Comparison of ENCODE assay signal across 16 mouse cellular contexts in genomic region chr3:79976786-79977185, GRCm38 (mm10).
DNase-seq lines count a peak whose midpoint lies in the region; ATAC-seq and TF ChIP-seq lines count a peak whose summit lies in the region.
"Had no signal": no experiment of that assay in that cellular context is flagged by ENCODE, and none has a peak within 500 bp of the region (broad histone marks: within the 10 kb centered on the region; RNA-seq: fewer than 3 reads in every experiment).

No protein-coding gene starts in this region.

- H3K9me3 ChIP-seq in hindbrain, postnatal 0 days (ENCODE audit: low read length) = no peaks in the 10 kb centered on the region
- H3K9me3 ChIP-seq: embryonic facial prominence, embryonic 10.5 days; hindbrain, embryonic 15.5 days; midbrain, embryonic 13.5 days; neural tube, embryonic 15.5 days had no signal

- 25% methylated on average over 3 of the region's 3 CpGs for WGBS in heart, adult 2 months
- 45% methylated on average over 3 of the region's 3 CpGs for WGBS in hindbrain, postnatal 0 days

- peak in 1 of 2 experiments; percentile 45 for DNase-seq in heart, adult 2 months
- DNase-seq in heart, postnatal 25 days (ENCODE audit: low spot score) = no peak
- DNase-seq in right cerebral cortex, adult 18-20 months = peak; percentile 45
- no peak for DNase-seq in right cerebral cortex, postnatal 4 days
- peak; percentile 72 to 81 for DNase-seq in heart, postnatal 10 days
- peak; percentile 35 for DNase-seq in lung, postnatal 36 days
- no peak for DNase-seq in hindbrain, postnatal 0 days (ENCODE audit: low spot score)
- DNase-seq: cerebellum, adult 9-10 months; gastrocnemius, postnatal 14 days had no signal

- H3K79me2 ChIP-seq in heart, adult 2 months (replicated peaks; ENCODE audit: control insufficient read depth, insufficient read depth, low read length) = no peaks in the 10 kb centered on the region

- peaks cover 28% of the 10 kb centered on the region for H3K4me1 ChIP-seq in heart, adult 2 months (ENCODE audit: control insufficient read depth, insufficient read depth, low read length)
- H3K4me1 ChIP-seq in hindbrain, postnatal 0 days (ENCODE audit: insufficient read depth, low read length) = no peaks in the 10 kb centered on the region
- H3K4me1 ChIP-seq: hindbrain, embryonic 15.5 days; midbrain, embryonic 13.5 days; neural tube, embryonic 15.5 days had no signal

- no peak for TF ChIP-seq CTCF in heart, adult 2 months (IDR thresholded peaks at IDR 0.05)
- TF ChIP-seq CTCF in hindbrain, postnatal 0 days (IDR thresholded peaks at IDR 0.05; ENCODE audit: low read depth) = no peak

- H3K36me3 ChIP-seq in heart, adult 2 months (ENCODE audit: control insufficient read depth, insufficient read depth, low read length) = peaks cover 50% of the 10 kb centered on the region
- no peaks in the 10 kb centered on the region for H3K36me3 ChIP-seq in hindbrain, postnatal 0 days (ENCODE audit: insufficient read depth, low read length)
- H3K36me3 ChIP-seq: embryonic facial prominence, embryonic 10.5 days; hindbrain, embryonic 15.5 days; midbrain, embryonic 13.5 days; neural tube, embryonic 15.5 days had no signal

- H3K27ac ChIP-seq in heart, adult 2 months = peak overlapping the region; percentile 85
- no peak overlapping the region for H3K27ac ChIP-seq in hindbrain, postnatal 0 days
- H3K27ac ChIP-seq: embryonic facial prominence, embryonic 10.5 days; hindbrain, embryonic 15.5 days; midbrain, embryonic 13.5 days; neural tube, embryonic 15.5 days had no signal

- H3K4me2 ChIP-seq in hindbrain, postnatal 0 days (ENCODE audit: low read depth, low read length) = no peak overlapping the region
- H3K4me2 ChIP-seq: hindbrain, embryonic 15.5 days; midbrain, embryonic 13.5 days; neural tube, embryonic 15.5 days had no signal

- no peak overlapping the region for H3K4me3 ChIP-seq in heart, adult 2 months
- no peak overlapping the region for H3K4me3 ChIP-seq in hindbrain, postnatal 0 days (ENCODE audit: low read length)
- H3K4me3 ChIP-seq: embryonic facial prominence, embryonic 10.5 days; hindbrain, embryonic 15.5 days; left cerebral cortex, adult 2 months; midbrain, embryonic 13.5 days; neural tube, embryonic 15.5 days had no signal

- intact Hi-C loops in heart, adult 2 months (cut with DNase I) = loop anchor here (2.0 kb wide), 1 partner anchor 66 kb away; no protein-coding TSS in a partner anchor
- intact Hi-C loops in heart, postnatal 25 days (cut with DNase I) = loop anchor here (5.0 kb wide), 1 partner anchor 81 kb away; no protein-coding TSS in a partner anchor
- intact Hi-C loops in heart, postnatal 10 days (cut with DNase I) = loop anchor here (2.0 to 5.0 kb wide), 2 partner anchors 81 to 90 kb away; no protein-coding TSS in a partner anchor

- ATAC-seq in hindbrain, postnatal 0 days = no peak
- ATAC-seq: CD4-positive, CD25-positive, alpha-beta regulatory T cell, adult 4 months; midbrain, embryonic 13.5 days had no signal

- 0 out of 2 replicates have a peak, but pooled peaks have one; percentile 19 for TF ChIP-seq POLR2A in heart, adult 2 months (IDR thresholded peaks at IDR 0.05; ENCODE audit: insufficient read depth, low read depth, low read length)

- H3K9ac ChIP-seq in heart, adult 2 months (ENCODE audit: low read depth, low read length) = no peak overlapping the region
- no peak overlapping the region for H3K9ac ChIP-seq in hindbrain, postnatal 0 days (replicated peaks; ENCODE audit: low read length)
- H3K9ac ChIP-seq: hindbrain, embryonic 15.5 days; midbrain, embryonic 13.5 days; neural tube, embryonic 15.5 days had no signal

- H3K27me3 ChIP-seq in heart, adult 2 months (ENCODE audit: control insufficient read depth, insufficient read depth, low read length) = no peaks in the 10 kb centered on the region
- H3K27me3 ChIP-seq in hindbrain, postnatal 0 days (ENCODE audit: insufficient read depth, low read length) = no peaks in the 10 kb centered on the region
- H3K27me3 ChIP-seq: hindbrain, embryonic 15.5 days; midbrain, embryonic 13.5 days; neural tube, embryonic 15.5 days; Patski had no signal

- TF ChIP-seq EP300 in heart, adult 2 months (IDR thresholded peaks at IDR 0.05; ENCODE audit: insufficient read depth, low read depth, low read length) = no peak

Comparison
In these comparisons a context has a peak if more than half of its experiments do, and no peak if none do; other contexts are left out.
1. DNase-seq: peak in right cerebral cortex, adult 18-20 months (single experiment), heart, postnatal 10 days (2 of 2) and lung, postnatal 36 days (single experiment); none in heart, postnatal 25 days (single experiment), right cerebral cortex, postnatal 4 days (single experiment) and hindbrain, postnatal 0 days (single experiment).